Mouse (Mus musculus) C2C12 (cell line): ENCODE data around the gene Nlgn1. TPM values are rescaled to one million over a fixed set of nuclear protein-coding genes. Genes with fewer than 3 reads are reported as not detected.

Experiments used
- H3K27me3 ChIP-seq: one replicate; pipeline ENCODE4 v1.6.1; 2011; ENCODE audit not compliant: control insufficient read depth, insufficient read depth, insufficient read length
- H3K36me3 ChIP-seq: one replicate; pipeline ENCODE4 v1.6.1; 2011; ENCODE audit not compliant: control insufficient read depth, insufficient read depth
- H3K4me3 ChIP-seq: one replicate; pipeline ENCODE4 v1.5.1; 2011; ENCODE audit warnings: mild to moderate bottlenecking, control low read depth; ENCODE audit not compliant: poor library complexity, insufficient read depth, severe bottlenecking
- H3K79me2 ChIP-seq: one replicate; pipeline ENCODE4 v1.6.1; 2011; ENCODE audit not compliant: control insufficient read depth, insufficient read depth
- H3K79me3 ChIP-seq: one replicate; pipeline ENCODE4 v1.6.1; 2011; ENCODE audit warnings: low read depth, control low read depth
- H3ac ChIP-seq: one replicate; pipeline ENCODE3; 2011; ENCODE audit warnings: low read depth; ENCODE audit not compliant: control insufficient read depth, insufficient read length
- CEBPB ChIP-seq: IDR thresholded peaks from one replicate; pipeline ENCODE4 v1.6.1; 2011; ENCODE audit warnings: low read depth, mild to moderate bottlenecking, control low read depth, moderate library complexity
- CTCF ChIP-seq: IDR thresholded peaks from one replicate; pipeline ENCODE4 v1.5.1; 2011; ENCODE audit not compliant: control insufficient read depth, insufficient read depth, insufficient read length
- FOSL1 ChIP-seq: IDR thresholded peaks from one replicate; pipeline ENCODE4 v1.8.0; 2011; ENCODE audit warnings: mild to moderate bottlenecking, low read length; ENCODE audit not compliant: poor library complexity, insufficient read depth, severe bottlenecking
- MAX ChIP-seq: IDR thresholded peaks from one replicate; pipeline ENCODE4 v1.6.1; 2011; ENCODE audit warnings: mild to moderate bottlenecking, control low read depth
- MYOD1 ChIP-seq: IDR thresholded peaks from one replicate; pipeline ENCODE4 v1.6.1; 2011; ENCODE audit warnings: low read depth; ENCODE audit not compliant: control insufficient read depth, insufficient read length
- MYOG ChIP-seq: IDR thresholded peaks from one replicate; pipeline ENCODE4 v1.6.1; 2011; ENCODE audit not compliant: control insufficient read depth, insufficient read length; ENCODE audit errors: extremely low read depth
- USF1 ChIP-seq: IDR thresholded peaks from one replicate; pipeline ENCODE4 v1.6.1; 2011; ENCODE audit warnings: low read depth, mild to moderate bottlenecking, control low read depth, moderate library complexity
- polyA plus RNA-seq: library from polyadenylated mRNA; unstranded; fragments of >200 nt; fragmentation: generic; extraction: Trizol; gene quantifications from one replicate; pipeline ENCODE4 v1.2.1, GENCODE M21; 2012; ENCODE audit warnings: missing spikeins

The Nlgn1 gene
- polyA plus RNA-seq, 1 experiment, result not detected

GRCm38 (mm10) chr3:25697231-25697630 is 635.0 kb downstream of the Nlgn1 start:
- Histone ChIP-seq H3K79me3 (no peaks in the 10 kb centered on the region), H3K27me3 (no peaks in the 10 kb centered on the region), H3ac (no peak overlapping the region), H3K36me3 (no peaks in the 10 kb centered on the region), H3K4me3 (no peak overlapping the region), H3K79me2 (no peaks in the 10 kb centered on the region)
- TF ChIP-seq MYOG (no peak), CTCF (no peak), FOSL1 (no peak), MYOD1 (no peak), CEBPB (no peak), MAX (no peak), USF1 (no peak)

DNA sequence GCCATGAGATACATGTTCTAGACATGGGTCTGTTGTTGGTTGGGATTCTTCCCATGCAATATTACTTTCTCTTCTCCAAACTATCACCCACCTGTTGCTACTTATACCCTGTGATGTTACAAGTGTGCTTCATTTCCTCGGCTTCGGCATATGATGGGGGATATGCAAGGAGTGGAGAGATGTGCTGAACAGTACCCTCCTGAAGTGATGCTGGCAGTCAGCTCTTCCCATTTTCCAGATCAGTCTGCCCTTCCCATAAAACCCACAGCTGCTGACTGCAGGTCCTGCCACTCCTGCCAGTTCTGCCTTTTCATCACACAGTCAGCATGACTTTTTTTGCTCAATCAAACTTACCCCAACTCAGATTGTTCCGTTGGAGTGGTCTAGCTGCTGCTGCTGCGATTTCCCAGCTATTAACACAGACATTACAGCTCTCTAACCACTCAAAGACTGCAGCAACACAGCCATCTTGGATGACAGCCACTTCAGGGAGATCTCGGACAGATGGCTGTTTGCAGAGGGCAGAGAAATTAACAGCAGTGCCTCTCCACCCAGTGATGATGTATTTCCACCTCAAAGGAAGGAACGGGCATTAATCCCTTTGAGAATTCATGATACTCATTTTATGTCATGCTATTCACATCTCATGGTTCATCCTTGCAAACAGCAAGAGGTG is 643.3 kb downstream of the Nlgn1 start:
- TF ChIP-seq MYOG, result no peak
- TF ChIP-seq FOSL1, result no peak
- TF ChIP-seq MYOD1, result no peak
- no peak for TF ChIP-seq CEBPB
- TF ChIP-seq MAX, result no peak
- no peak for TF ChIP-seq CTCF
- Histone ChIP-seq H3ac (no peak overlapping the region), H3K27me3 (no peaks in the 10 kb centered on the region), H3K4me3 (no peak overlapping the region), H3K79me3 (no peaks in the 10 kb centered on the region), H3K36me3 (no peaks in the 10 kb centered on the region), H3K79me2 (no peaks in the 10 kb centered on the region)

DNA sequence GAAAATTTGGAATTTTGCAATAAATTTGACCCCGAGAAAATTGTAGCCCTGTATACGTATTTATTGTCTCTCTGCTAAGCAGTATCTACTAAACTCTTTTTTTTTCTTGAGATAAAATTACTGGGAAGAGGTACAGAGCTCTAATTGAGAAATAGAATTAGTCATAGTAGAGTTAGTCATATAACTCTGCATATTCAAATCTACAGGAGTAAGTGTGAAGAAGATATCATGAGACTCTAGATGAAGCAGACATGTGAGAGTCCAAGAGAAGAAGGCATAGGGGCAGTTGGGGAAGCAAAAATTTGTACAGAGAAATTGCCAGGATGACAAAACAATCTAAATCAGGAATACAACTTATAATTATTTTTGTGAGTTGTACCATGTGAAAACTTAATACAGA is 648.6 kb downstream of the Nlgn1 start:
- no peaks in the 10 kb centered on the region for H3K79me2 ChIP-seq
- no peaks in the 10 kb centered on the region for H3K36me3 ChIP-seq
- no peaks in the 10 kb centered on the region for H3K79me3 ChIP-seq
- no peaks in the 10 kb centered on the region for H3K27me3 ChIP-seq
- no peak overlapping the region for H3K4me3 ChIP-seq
- TF ChIP-seq MYOG (no peak), MAX (no peak)
- H3ac ChIP-seq, result no peak overlapping the region

GRCm38 (mm10) chr3:25679373-25679772 is 652.9 kb downstream of the Nlgn1 start:
- Histone ChIP-seq H3K79me2 (no peaks in the 10 kb centered on the region), H3K79me3 (no peaks in the 10 kb centered on the region), H3K36me3 (no peaks in the 10 kb centered on the region), H3K27me3 (no peaks in the 10 kb centered on the region), H3K4me3 (no peak overlapping the region), H3ac (no peak overlapping the region)
- no peak for TF ChIP-seq USF1
- TF ChIP-seq MAX, result no peak
- TF ChIP-seq FOSL1, result no peak
- TF ChIP-seq MYOG, result no peak
- TF ChIP-seq MYOD1, result no peak
- TF ChIP-seq CTCF, result no peak

DNA sequence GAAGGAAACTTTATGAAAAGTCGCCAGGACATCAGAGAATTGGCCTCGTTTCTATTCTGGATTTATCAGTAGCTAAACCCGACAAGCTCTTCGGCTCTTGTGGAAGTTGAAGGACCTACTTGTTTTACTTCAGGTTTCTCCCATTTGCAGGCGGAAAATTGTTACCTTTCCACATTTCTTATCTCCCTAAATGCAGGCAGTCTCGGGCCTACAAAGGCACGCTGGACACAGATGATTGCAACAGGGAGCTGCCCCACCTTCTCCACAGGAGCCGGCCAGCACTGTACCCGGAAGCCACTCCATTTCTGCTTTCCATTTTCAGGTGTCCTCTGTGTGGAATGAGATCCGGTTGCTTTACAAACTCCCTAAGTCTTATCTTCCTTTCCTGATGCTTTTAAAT is 656.4 kb downstream of the Nlgn1 start:
- no peak overlapping the region for H3ac ChIP-seq
- TF ChIP-seq MAX, result no peak
- no peak for TF ChIP-seq FOSL1
- TF ChIP-seq MYOD1, result no peak
- no peak for TF ChIP-seq MYOG
- TF ChIP-seq USF1, result no peak
- TF ChIP-seq CTCF, result no peak
- TF ChIP-seq CEBPB, result no peak
- no peak overlapping the region for H3K4me3 ChIP-seq

DNA sequence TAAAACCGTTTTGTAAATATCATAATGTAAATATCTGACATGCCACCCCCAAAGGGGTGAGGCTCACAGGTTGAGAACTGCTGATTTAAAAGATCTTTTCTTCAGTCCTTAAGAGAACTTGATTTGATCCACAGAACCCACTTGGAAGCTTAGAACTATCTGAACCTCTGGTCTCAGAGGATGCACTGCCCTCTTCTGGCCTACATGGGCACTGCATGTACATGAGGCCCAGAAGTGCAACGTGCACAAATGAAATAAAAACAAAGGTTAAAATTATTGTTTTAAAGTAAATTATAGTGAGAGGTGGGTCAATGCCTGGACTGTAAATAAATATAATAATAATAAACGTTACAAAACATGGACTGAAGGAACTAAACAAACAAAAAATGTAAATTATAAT is 657.2 kb downstream of the Nlgn1 start:
- Histone ChIP-seq H3ac (no peak overlapping the region), H3K36me3 (no peaks in the 10 kb centered on the region), H3K27me3 (no peaks in the 10 kb centered on the region), H3K4me3 (no peak overlapping the region), H3K79me2 (no peaks in the 10 kb centered on the region), H3K79me3 (no peaks in the 10 kb centered on the region)
- peak; percentile 22 for TF ChIP-seq CTCF
- TF ChIP-seq MAX, result no peak

More for the DNA sequence above, 656.4 kb downstream of the Nlgn1 start:
- Histone ChIP-seq H3K36me3 (no peaks in the 10 kb centered on the region), H3K27me3 (no peaks in the 10 kb centered on the region), H3K79me2 (no peaks in the 10 kb centered on the region), H3K79me3 (no peaks in the 10 kb centered on the region)
